Mouse (Mus musculus): ENCODE data around the gene Lgals3. TPM values are rescaled to one million over a fixed set of nuclear protein-coding genes. Genes with fewer than 3 reads are reported as not detected.
A peak's percentile ranks its signal among the peaks of the same experiment; 100 is the strongest.

Gene Lgals3
- total and polyA plus RNA-seq, 2 experiments: 7.2 to 7.9 TPM

DNA sequence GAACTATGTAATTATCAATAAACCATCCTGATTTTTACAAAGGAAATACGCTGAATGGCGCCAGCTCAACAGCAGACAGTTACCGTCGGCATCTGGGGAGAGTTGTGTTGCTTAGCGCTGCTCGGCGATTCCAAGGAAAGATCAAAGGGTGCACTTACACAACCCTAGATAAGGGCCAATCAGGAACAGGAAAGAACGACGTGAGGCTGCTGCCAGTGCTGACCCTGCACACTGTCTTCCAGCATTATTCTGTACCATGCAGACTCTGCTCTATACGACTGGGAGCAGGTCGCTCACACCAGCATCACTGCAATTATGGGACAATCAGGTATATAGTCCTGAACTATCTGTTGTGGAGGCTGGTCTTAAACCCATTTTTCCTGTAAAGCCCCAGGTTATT, 18.6 kb downstream of the Lgals3 start:
- no peak for TF ChIP-seq CTCF (IDR thresholded peaks at IDR 0.05; ENCODE audit: low read depth, low read length)
- no peak for TF ChIP-seq POLR2A (IDR thresholded peaks at IDR 0.05; ENCODE audit: extremely low read depth, insufficient read depth, low read length)
- 30% methylated on average over 11 of the region's 11 CpGs for WGBS
- H3K36me3 ChIP-seq (ENCODE audit: control insufficient read depth, insufficient read depth, low read length): no peaks in the 10 kb centered on the region

DNA sequence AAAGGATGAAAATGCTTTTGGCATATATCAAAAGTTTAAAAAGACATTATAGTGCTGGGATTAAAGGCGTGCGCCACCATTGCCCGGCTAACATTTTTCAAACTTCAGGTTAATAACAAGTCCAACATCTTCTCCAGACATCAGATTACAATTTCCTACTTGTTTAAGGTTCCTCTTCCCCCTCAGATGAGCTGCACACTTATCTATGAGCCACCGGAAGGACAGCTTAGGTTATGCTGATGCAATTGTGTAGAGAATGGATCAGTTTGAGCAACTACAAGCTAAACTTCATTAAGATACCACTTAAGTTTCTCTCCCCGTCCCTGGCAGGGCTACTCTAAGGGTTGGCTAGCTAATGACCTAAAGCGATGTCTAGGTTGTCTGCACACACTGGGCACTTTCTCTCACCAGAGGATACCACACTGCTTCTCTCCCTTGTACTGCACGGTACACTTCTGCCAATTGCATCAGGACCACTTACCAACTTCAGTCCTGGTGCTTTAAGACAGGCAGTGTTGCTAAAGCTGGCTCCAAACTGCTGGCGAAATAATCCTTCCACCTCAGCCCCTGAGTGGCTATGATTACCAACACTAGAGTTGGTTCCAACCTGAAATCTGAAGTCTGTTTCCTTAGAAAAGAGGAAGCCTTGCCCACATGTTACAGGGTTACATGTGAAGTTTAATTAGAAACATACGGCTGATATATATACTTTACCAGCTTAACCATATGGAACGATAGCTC, 26.0 kb downstream of the Lgals3 start:
- no peaks in the 10 kb centered on the region for H3K36me3 ChIP-seq (ENCODE audit: control insufficient read depth, insufficient read depth, low read length)
- no peak for DNase-seq (ENCODE audit: extremely low read depth, low read depth, low spot score)
- 91% methylated on average over 10 of the region's 10 CpGs for WGBS
- H3K9ac ChIP-seq (ENCODE audit: low read depth, low read length): no peak overlapping the region
- no peak overlapping the region for H3K4me3 ChIP-seq (ENCODE audit: insufficient read depth, low read depth, low read length)
- H3K4me1 ChIP-seq (ENCODE audit: control insufficient read depth, insufficient read depth, low read length): no peaks in the 10 kb centered on the region
- no peak overlapping the region for H3K27ac ChIP-seq (replicated peaks; ENCODE audit: insufficient read depth, low read depth, low read length)
- no peak for TF ChIP-seq CTCF (IDR thresholded peaks at IDR 0.05; ENCODE audit: low read depth, low read length)
- TF ChIP-seq POLR2A (IDR thresholded peaks at IDR 0.05; ENCODE audit: extremely low read depth, insufficient read depth, low read length): no peak
- no peaks in the 10 kb centered on the region for H3K79me2 ChIP-seq (ENCODE audit: control insufficient read depth, insufficient read depth, low read length)
- no peaks in the 10 kb centered on the region for H3K27me3 ChIP-seq (ENCODE audit: control insufficient read depth, insufficient read depth, low read length)

More for the DNA sequence above, 18.6 kb downstream of the Lgals3 start:
- H3K9ac ChIP-seq (ENCODE audit: low read depth, low read length): no peak overlapping the region
- no peaks in the 10 kb centered on the region for H3K27me3 ChIP-seq (ENCODE audit: control insufficient read depth, insufficient read depth, low read length)
- H3K79me2 ChIP-seq (ENCODE audit: control insufficient read depth, insufficient read depth, low read length): no peaks in the 10 kb centered on the region
- no peak overlapping the region for H3K27ac ChIP-seq (replicated peaks; ENCODE audit: insufficient read depth, low read depth, low read length)
- DNase-seq (ENCODE audit: extremely low read depth, low read depth, low spot score): peak; percentile 65
- peaks cover 2% of the 10 kb centered on the region; the same call in 1 of the 2 replicates for H3K4me1 ChIP-seq (ENCODE audit: control insufficient read depth, insufficient read depth, low read length)
- H3K4me3 ChIP-seq (ENCODE audit: insufficient read depth, low read depth, low read length): no peak overlapping the region

DNA sequence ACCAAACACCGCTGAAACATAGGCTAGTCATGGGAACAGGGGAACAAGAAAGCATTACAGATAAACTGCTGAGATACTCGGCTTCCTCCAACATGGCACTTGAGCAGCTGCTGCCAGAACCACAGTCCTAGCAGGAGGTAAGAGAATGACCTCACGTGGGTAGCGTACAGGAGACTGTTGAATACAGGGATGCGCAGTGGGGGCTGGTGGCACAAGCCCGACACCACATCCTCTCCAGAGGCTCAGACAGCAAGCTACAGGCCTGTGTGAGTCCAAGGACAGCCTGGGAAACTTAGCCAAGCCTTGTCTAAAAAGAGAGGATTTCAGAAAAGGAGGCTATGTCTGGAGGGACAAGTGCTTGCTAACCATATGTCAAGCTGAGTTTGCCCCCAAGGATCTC, 27.5 kb downstream of the Lgals3 start:
- H3K4me1 ChIP-seq (ENCODE audit: control insufficient read depth, insufficient read depth, low read length): no peaks in the 10 kb centered on the region
- TF ChIP-seq CTCF (IDR thresholded peaks at IDR 0.05; ENCODE audit: low read depth, low read length) (no peak), POLR2A (IDR thresholded peaks at IDR 0.05; ENCODE audit: extremely low read depth, insufficient read depth, low read length) (no peak)
- H3K9ac ChIP-seq (ENCODE audit: low read depth, low read length): no peak overlapping the region
- H3K36me3 ChIP-seq (ENCODE audit: control insufficient read depth, insufficient read depth, low read length): no peaks in the 10 kb centered on the region
- DNase-seq (ENCODE audit: extremely low read depth, low read depth, low spot score): no peak
- H3K27ac ChIP-seq (replicated peaks; ENCODE audit: insufficient read depth, low read depth, low read length): no peak overlapping the region
- 96% methylated on average over 6 of the region's 6 CpGs for WGBS
- no peak overlapping the region for H3K4me3 ChIP-seq (ENCODE audit: insufficient read depth, low read depth, low read length)
- H3K27me3 ChIP-seq (ENCODE audit: control insufficient read depth, insufficient read depth, low read length): no peaks in the 10 kb centered on the region
- no peaks in the 10 kb centered on the region for H3K79me2 ChIP-seq (ENCODE audit: control insufficient read depth, insufficient read depth, low read length)

DNA sequence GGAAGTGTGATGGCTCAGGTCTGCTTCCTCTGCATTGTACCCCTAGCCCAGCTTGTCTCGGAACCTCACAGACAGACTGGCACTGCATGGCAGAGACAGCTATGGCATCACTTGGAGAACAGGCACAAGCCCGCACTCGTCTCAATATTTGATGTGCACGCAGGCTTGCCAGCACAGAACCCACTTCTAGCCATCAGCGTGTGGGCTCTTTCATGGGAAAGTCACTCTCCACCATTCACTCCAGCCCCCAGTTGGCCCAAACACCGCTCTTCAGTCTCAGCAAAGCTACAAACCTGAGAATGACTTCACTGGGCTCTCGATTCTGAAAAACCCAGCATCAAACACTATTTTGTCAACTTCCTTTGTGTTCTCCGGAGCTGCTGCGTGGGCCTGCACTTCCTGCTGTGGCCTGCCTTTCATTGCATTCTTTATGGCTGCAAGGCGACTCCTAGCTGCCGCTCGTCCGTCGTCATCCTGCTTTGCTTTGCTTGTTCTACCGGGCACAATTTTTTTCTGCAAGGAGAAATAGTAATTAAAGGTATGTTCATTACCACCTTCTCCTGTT, 28.0 kb downstream of the Lgals3 start:
- TF ChIP-seq CTCF (IDR thresholded peaks at IDR 0.05; ENCODE audit: low read depth, low read length): 0 out of 2 replicates have a peak, but pooled peaks have one; percentile 7
- no peak for TF ChIP-seq POLR2A (IDR thresholded peaks at IDR 0.05; ENCODE audit: extremely low read depth, insufficient read depth, low read length)
- H3K27me3 ChIP-seq (ENCODE audit: control insufficient read depth, insufficient read depth, low read length): no peaks in the 10 kb centered on the region
- no peak overlapping the region for H3K27ac ChIP-seq (replicated peaks; ENCODE audit: insufficient read depth, low read depth, low read length)
- WGBS: 89% methylated on average over 15 of the region's 15 CpGs
- H3K4me1 ChIP-seq (ENCODE audit: control insufficient read depth, insufficient read depth, low read length): no peaks in the 10 kb centered on the region
- DNase-seq (ENCODE audit: extremely low read depth, low read depth, low spot score): no peak
- no peaks in the 10 kb centered on the region for H3K79me2 ChIP-seq (ENCODE audit: control insufficient read depth, insufficient read depth, low read length)
- no peaks in the 10 kb centered on the region for H3K36me3 ChIP-seq (ENCODE audit: control insufficient read depth, insufficient read depth, low read length)
- H3K9ac ChIP-seq (ENCODE audit: low read depth, low read length): no peak overlapping the region
- no peak overlapping the region for H3K4me3 ChIP-seq (ENCODE audit: insufficient read depth, low read depth, low read length)

DNA sequence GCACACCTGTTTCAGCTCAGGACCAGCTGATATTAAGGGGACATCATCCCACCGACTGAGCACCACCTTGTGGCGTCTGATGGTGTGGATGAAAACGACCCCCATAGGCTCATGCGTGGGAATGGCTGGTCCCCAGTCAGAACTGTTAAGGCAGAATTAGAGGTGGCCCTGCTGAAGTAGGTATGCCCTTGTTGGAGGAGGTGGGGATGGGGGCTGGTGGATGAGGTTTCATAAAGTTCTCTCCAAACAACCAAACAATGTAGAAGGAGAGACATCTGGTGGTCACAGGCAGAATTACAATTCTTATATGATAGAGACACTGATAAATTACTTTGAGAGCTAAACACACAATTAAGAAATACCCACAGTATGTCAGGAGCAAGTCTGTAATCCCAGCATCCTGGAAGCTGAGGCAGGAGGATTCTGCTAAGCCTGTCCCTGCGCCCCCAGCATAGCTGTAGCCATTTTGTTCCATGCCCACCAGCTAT, 28.7 kb downstream of the Lgals3 start:
- Histone ChIP-seq H3K4me1 (ENCODE audit: control insufficient read depth, insufficient read depth, low read length) (no peaks in the 10 kb centered on the region), H3K27ac (replicated peaks; ENCODE audit: insufficient read depth, low read depth, low read length) (no peak overlapping the region), H3K9ac (ENCODE audit: low read depth, low read length) (no peak overlapping the region), H3K36me3 (ENCODE audit: control insufficient read depth, insufficient read depth, low read length) (no peaks in the 10 kb centered on the region), H3K27me3 (ENCODE audit: control insufficient read depth, insufficient read depth, low read length) (no peaks in the 10 kb centered on the region), H3K4me3 (ENCODE audit: insufficient read depth, low read depth, low read length) (no peak overlapping the region), H3K79me2 (ENCODE audit: control insufficient read depth, insufficient read depth, low read length) (no peaks in the 10 kb centered on the region)
- TF ChIP-seq CTCF (IDR thresholded peaks at IDR 0.05; ENCODE audit: low read depth, low read length): peak; percentile 51; the same call in 1 of the 2 replicates
- TF ChIP-seq POLR2A (IDR thresholded peaks at IDR 0.05; ENCODE audit: extremely low read depth, insufficient read depth, low read length): no peak
- DNase-seq (ENCODE audit: extremely low read depth, low read depth, low spot score): peak; percentile 42
- WGBS: 67% methylated on average over 5 of the region's 5 CpGs

DNA sequence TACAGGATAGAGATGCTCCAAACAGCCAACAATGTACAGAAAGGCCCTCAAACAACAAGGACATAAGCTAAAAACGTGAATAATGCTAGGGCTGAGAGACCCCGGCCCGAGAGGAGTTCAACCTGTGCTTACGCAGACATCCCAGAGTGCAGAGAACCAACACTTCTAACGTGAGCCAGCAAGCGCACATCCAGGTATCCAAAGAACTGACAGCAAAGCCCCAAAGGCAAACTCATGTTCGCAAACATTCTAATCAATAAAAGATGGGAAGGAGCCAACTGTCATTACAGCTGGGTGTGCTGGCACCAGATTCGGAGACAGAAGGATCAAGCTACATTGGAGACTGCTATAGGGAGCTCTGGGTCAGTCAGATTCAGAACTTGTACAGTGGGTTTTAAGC, 35.2 kb downstream of the Lgals3 start:
- Histone ChIP-seq H3K4me3 (ENCODE audit: insufficient read depth, low read depth, low read length) (no peak overlapping the region), H3K27ac (replicated peaks; ENCODE audit: insufficient read depth, low read depth, low read length) (no peak overlapping the region), H3K79me2 (ENCODE audit: control insufficient read depth, insufficient read depth, low read length) (no peaks in the 10 kb centered on the region), H3K27me3 (ENCODE audit: control insufficient read depth, insufficient read depth, low read length) (no peaks in the 10 kb centered on the region), H3K9ac (ENCODE audit: low read depth, low read length) (no peak overlapping the region), H3K36me3 (ENCODE audit: control insufficient read depth, insufficient read depth, low read length) (no peaks in the 10 kb centered on the region), H3K4me1 (ENCODE audit: control insufficient read depth, insufficient read depth, low read length) (peaks cover 2% of the 10 kb centered on the region; the same call in 1 of the 2 replicates)
- DNase-seq (ENCODE audit: extremely low read depth, low read depth, low spot score): peak; percentile 88
- TF ChIP-seq CTCF (IDR thresholded peaks at IDR 0.05; ENCODE audit: low read depth, low read length): no peak
- TF ChIP-seq POLR2A (IDR thresholded peaks at IDR 0.05; ENCODE audit: extremely low read depth, insufficient read depth, low read length): no peak
- WGBS: 26% methylated on average over 8 of the region's 8 CpGs
